Mouse (Mus musculus) lung, postnatal 0 days (tissue): ENCODE data around the gene Sox5.

ENCODE experiments used
- CTCF ChIP-seq: IDR thresholded peaks from 2 replicates; pipeline ENCODE4 v1.5.1; 2016; ENCODE audit warnings: antibody characterized with exemption, mild to moderate bottlenecking
- EP300 ChIP-seq: IDR thresholded peaks from 2 replicates; pipeline ENCODE4 v1.6.1; 2016; ENCODE audit warnings: antibody characterized with exemption, mild to moderate bottlenecking, control low read depth

GRCm38 (mm10) chr6:144398115-144398514 is 383.7 kb downstream of the Sox5 start:
- no peak for TF ChIP-seq CTCF
- TF ChIP-seq EP300, result no peak
